Mouse (Mus musculus) spleen, adult 2 months (tissue): ENCODE measurements around the gene Olfr381.

ENCODE experiments used
- CTCF ChIP-seq: fragments of 200-500 bp; IDR thresholded peaks from 2 replicates; pipeline ENCODE4 v1.5.1; 2011; ENCODE audit warnings: mild to moderate bottlenecking, inconsistent platforms; ENCODE audit not compliant: insufficient read depth, insufficient read length, insufficient replicate concordance; ENCODE audit errors: extremely low read depth
- POLR2A ChIP-seq: fragments of 200-500 bp; IDR thresholded peaks from 2 replicates; pipeline ENCODE4 v1.6.1; 2011; ENCODE audit warnings: low read depth, low read length, inconsistent platforms

- TF ChIP-seq CTCF (no peak), POLR2A (no peak)
These were observed at the start of gene Olfr381 for GRCm38 (mm10) chr11:73491503-73491902.
